Mouse (Mus musculus) MEL (cell line): ENCODE results near the gene Ets1.

ENCODE experiments used
- BHLHE40 ChIP-seq: IDR thresholded peaks from 2 replicates; pipeline ENCODE4 v1.6.1; 2012; ENCODE audit warnings: low read depth, mild to moderate bottlenecking, inconsistent platforms, low read length, improper control_type of control experiment, borderline replicate concordance
- CTCF ChIP-seq, 3 experiments: IDR thresholded peaks in 2 of 3; conservative IDR thresholded peaks in 1 of 3; 2 replicates each; pipeline ENCODE4 v1.5.1; 2011 to 2012; ENCODE audit warnings: low read length in 3 of 3, low read depth in 2 of 3, mild to moderate bottlenecking in 2 of 3, improper control_type of control experiment in 1 of 3, inconsistent platforms in 1 of 3, mixed read lengths in 1 of 3, moderate library complexity in 1 of 3; ENCODE audit not compliant: control insufficient read depth in 1 of 3, insufficient read depth in 1 of 3, poor library complexity in 1 of 3, severe bottlenecking in 1 of 3
- EP300 ChIP-seq, 2 experiments: IDR thresholded peaks; 2 replicates each; pipeline ENCODE4 v1.6.1; 2011; ENCODE audit warnings: improper control_type of control experiment in 2 of 2, low read length in 2 of 2, low read depth in 1 of 2, mild to moderate bottlenecking in 1 of 2
- ETS1 ChIP-seq: IDR thresholded peaks from 2 replicates; pipeline ENCODE4 v1.6.1; 2012; ENCODE audit warnings: low read depth, mild to moderate bottlenecking, inconsistent platforms, low read length, improper control_type of control experiment, moderate library complexity
- GATA1 ChIP-seq: IDR thresholded peaks from 2 replicates; pipeline ENCODE4 v1.6.1; 2011; ENCODE audit warnings: low read depth, low read length, improper control_type of control experiment
- KAT2A ChIP-seq: conservative IDR thresholded peaks from 2 replicates; pipeline ENCODE4 v1.6.1; 2012; ENCODE audit warnings: low read depth, low read length, improper control_type of control experiment, inconsistent platforms
- POLR2A ChIP-seq, 2 experiments: IDR thresholded peaks; 2 replicates each; pipeline ENCODE4 v1.6.1; 2011 to 2012; ENCODE audit warnings: low read length in 2 of 2, mild to moderate bottlenecking in 2 of 2, control low read depth in 1 of 2, improper control_type of control experiment in 1 of 2, low read depth in 1 of 2, moderate library complexity in 1 of 2; ENCODE audit not compliant: control insufficient read depth in 1 of 2, insufficient read depth in 1 of 2, poor library complexity in 1 of 2
- SIN3A ChIP-seq: IDR thresholded peaks from 2 replicates; pipeline ENCODE4 v1.6.1; 2012; ENCODE audit warnings: low read length, improper control_type of control experiment, inconsistent platforms
- SMC3 ChIP-seq: IDR thresholded peaks from 2 replicates; pipeline ENCODE4 v1.6.1; 2011; ENCODE audit warnings: low read depth, low read length, improper control_type of control experiment
- TAL1 ChIP-seq: IDR thresholded peaks from 2 replicates; pipeline ENCODE4 v1.6.1; 2012; ENCODE audit warnings: mild to moderate bottlenecking, inconsistent platforms, low read length, moderate library complexity, mixed read lengths
- TBP ChIP-seq: IDR thresholded peaks from 2 replicates; pipeline ENCODE4 v1.8.0; 2011; ENCODE audit warnings: low read depth, low read length, improper control_type of control experiment
- TCF12 ChIP-seq: IDR thresholded peaks from 2 replicates; pipeline ENCODE4 v1.6.1; 2014; ENCODE audit warnings: low read depth, mild to moderate bottlenecking, inconsistent platforms, low read length, improper control_type of control experiment, moderate library complexity

- TF ChIP-seq CTCF (IDR thresholded peaks at IDR 0.05 in 2 of 3, conservative IDR thresholded peaks at IDR 0.05 in 1 of 3; ENCODE audit: control insufficient read depth in 1 of 3, insufficient read depth in 1 of 3, low read depth in 2 of 3, low read length in 3 of 3, poor library complexity in 1 of 3, severe bottlenecking in 1 of 3) (no peak), TAL1 (no peak), TBP (no peak), POLR2A (IDR thresholded peaks at IDR 0.05; ENCODE audit: control insufficient read depth in 1 of 2, insufficient read depth in 1 of 2, low read depth in 1 of 2, low read length in 2 of 2, poor library complexity in 1 of 2) (no peak), EP300 (IDR thresholded peaks at IDR 0.05; ENCODE audit: low read depth in 1 of 2, low read length in 2 of 2) (no peak), SIN3A (no peak), SMC3 (no peak), ETS1 (no peak), GATA1 (no peak), BHLHE40 (no peak), TCF12 (no peak), KAT2A (no peak)
These were observed 11.7 kb downstream of the Ets1 start for GRCm38 (mm10) chr9:32647506-32648250.
